Mouse (Mus musculus) E14TG2a.4 (cell line): ENCODE measurements around the gene Kif1a.

Experiments used
- H3K27me3 ChIP-seq: 2 replicates; pipeline ENCODE4 v1.6.1; 2014; ENCODE audit warnings: low read length, control low read depth; ENCODE audit not compliant: insufficient read depth
- H3K36me3 ChIP-seq: 2 replicates; pipeline ENCODE4 v1.6.1; 2014; ENCODE audit warnings: low read length, control low read depth; ENCODE audit not compliant: insufficient read depth
- H3K4me1 ChIP-seq: replicated peaks from 2 replicates; pipeline ENCODE4 v1.6.1; 2014; ENCODE audit warnings: low read depth, low read length, control low read depth
- H3K4me3 ChIP-seq: replicated peaks from 2 replicates; pipeline ENCODE4 v1.5.1; 2014; ENCODE audit warnings: mild to moderate bottlenecking, low read length
- H3K9me3 ChIP-seq: 2 replicates; pipeline ENCODE4 v1.6.1; 2014; ENCODE audit warnings: low read length, control low read depth
- CTCF ChIP-seq: conservative IDR thresholded peaks from 2 replicates; pipeline ENCODE4 v1.5.1; 2014; ENCODE audit warnings: low read length
- NANOG ChIP-seq: IDR thresholded peaks from 2 replicates; pipeline ENCODE4 v1.6.1; 2014; ENCODE audit warnings: borderline replicate concordance, low read length, mixed read lengths
- POU5F1 ChIP-seq: IDR thresholded peaks from 2 replicates; pipeline ENCODE4 v1.6.1; 2014; ENCODE audit warnings: low read length, borderline replicate concordance

Gene Kif1a

DNA sequence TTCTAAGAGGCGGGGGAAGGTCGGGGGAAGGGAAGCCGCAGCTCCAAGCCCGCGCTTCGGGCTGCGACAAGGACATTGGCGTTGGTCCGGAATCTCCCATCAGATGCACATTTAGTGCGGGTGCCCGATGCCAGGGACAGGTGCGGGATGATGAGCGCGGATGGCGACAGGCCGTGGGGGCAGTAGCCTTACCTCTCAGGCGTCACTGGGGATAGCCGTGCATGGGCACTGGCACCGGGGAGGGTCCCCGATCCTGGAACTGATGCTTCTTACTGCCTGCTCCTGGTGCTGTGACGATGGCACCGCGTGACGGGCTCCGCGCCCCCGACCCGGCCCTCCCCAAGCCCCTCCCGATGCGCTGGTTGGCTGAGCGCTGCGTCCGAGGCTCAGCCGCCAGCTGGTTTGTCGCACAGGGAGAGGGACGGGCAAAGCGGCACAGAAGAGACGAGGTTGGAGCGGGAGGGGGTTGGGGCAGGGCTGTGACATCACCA, at the start of gene Kif1a:
Kif1a (minus strand) TSS at position 381 of the 491 bp plus-strand sequence.
- H3K36me3 ChIP-seq = no peaks in the 10 kb centered on the region
- no peak for TF ChIP-seq NANOG
- no peak for TF ChIP-seq CTCF
- no peak for TF ChIP-seq POU5F1

DNA sequence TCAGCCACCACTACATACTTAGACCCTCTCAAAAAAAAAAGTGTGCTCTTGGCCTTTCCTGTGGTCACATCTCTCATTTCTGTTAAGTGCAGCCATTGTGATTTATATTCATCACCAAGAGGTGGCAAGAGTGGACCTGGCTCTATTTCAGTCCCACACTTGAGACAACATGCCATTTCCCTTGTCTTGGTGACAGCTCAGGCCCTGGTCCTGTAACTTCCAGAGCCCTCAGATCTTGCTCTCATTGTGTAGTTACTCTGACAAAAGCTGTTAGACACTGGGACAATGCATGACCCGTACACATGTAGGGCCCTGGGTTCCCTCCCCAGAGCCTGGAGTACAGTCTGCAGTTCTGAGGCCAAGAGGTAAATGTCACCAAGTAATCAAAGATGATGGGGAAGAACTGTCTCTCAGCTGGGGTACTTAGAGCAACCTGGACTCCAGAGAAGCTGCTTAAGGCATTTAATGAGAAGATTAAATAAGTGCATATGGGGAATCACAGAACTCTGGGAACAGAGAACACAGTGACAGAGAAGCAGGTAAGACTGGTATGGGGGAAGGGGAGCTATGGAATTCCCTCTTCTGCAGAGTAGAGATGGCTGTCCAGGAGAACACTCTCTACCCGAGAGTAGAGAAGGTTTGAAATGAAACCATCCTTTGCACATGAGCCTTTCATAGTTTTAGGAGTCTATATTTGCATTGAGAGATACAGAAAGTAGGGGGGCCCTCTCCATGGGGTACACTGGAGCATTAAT, 49.3 kb upstream of the Kif1a start:
- no peak for TF ChIP-seq NANOG
- no peak for TF ChIP-seq POU5F1
- no peak for TF ChIP-seq CTCF

More for the DNA sequence above, at the start of gene Kif1a:
- Histone ChIP-seq H3K4me3 (peak within 1 kb of the TSS; percentile 77), H3K9me3 (no peaks in the 10 kb centered on the region; the same call in 1 of the 2 replicates), H3K4me1 (peaks cover 31% of the 10 kb centered on the region), H3K27me3 (peaks cover 81% of the 10 kb centered on the region)

DNA sequence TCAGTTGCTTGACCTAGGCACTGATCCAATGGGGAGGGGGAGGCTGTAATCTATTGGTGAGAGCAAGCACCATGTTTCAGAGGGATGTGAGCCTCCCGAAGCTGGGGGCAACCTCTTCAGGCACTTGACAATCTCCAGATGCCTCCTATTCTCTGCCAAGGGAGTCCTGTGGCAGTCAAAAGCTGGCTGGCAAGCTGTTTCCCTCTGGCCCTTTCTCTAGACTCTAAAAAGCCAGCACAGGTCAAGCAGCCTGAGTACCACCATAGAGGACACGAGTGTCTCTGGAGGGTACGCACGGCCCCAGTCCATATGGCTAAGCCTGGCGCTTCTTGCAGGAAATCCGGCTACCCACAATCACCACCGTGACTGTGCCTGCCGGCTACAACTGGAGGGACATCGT, 42.4 kb upstream of the Kif1a start:
- TF ChIP-seq POU5F1 (no peak), CTCF (no peak), NANOG (no peak)
- no peak overlapping the region for H3K4me3 ChIP-seq
- H3K27me3 ChIP-seq = peaks cover 20% of the 10 kb centered on the region
- H3K4me1 ChIP-seq = no peaks in the 10 kb centered on the region
- no peaks in the 10 kb centered on the region for H3K36me3 ChIP-seq
- H3K9me3 ChIP-seq = no peaks in the 10 kb centered on the region

More for the DNA sequence above, 49.3 kb upstream of the Kif1a start:
- H3K9me3 ChIP-seq = no peaks in the 10 kb centered on the region
- peaks cover 13% of the 10 kb centered on the region; the same call in 1 of the 2 replicates for H3K27me3 ChIP-seq
- H3K4me3 ChIP-seq = no peak overlapping the region
- H3K4me1 ChIP-seq = peaks cover 6% of the 10 kb centered on the region; the same call in 1 of the 2 replicates
- H3K36me3 ChIP-seq = no peaks in the 10 kb centered on the region

GRCm38 (mm10) chr1:93142871-93143270, 41.1 kb upstream of the Kif1a start:
- H3K4me1 ChIP-seq = no peaks in the 10 kb centered on the region
- no peaks in the 10 kb centered on the region for H3K36me3 ChIP-seq
- H3K27me3 ChIP-seq = peaks cover 20% of the 10 kb centered on the region
- no peaks in the 10 kb centered on the region for H3K9me3 ChIP-seq
- no peak overlapping the region for H3K4me3 ChIP-seq
- TF ChIP-seq POU5F1 (no peak), CTCF (no peak), NANOG (no peak)

DNA sequence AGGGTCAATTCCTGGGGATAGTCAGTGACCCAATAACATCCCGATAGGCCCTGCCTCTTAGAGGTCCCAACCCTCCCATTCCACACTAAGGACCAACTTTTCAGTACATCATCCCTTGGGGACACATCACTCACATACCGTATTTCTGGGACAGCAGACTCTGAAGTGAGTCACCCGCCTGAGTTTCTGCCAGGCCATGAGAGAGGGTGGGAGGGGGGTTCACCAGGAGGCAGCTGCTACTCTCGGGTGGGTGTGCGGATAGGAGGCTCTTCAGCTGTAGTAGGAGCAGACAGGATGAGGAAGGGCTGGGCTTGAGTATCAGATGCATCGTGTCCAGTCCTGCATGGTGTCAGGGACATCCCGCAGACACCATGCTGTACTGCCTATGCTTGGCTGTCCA, 38.0 kb upstream of the Kif1a start:
- no peak for TF ChIP-seq POU5F1
- no peak for TF ChIP-seq NANOG
- TF ChIP-seq CTCF = no peak
- no peaks in the 10 kb centered on the region for H3K9me3 ChIP-seq
- H3K36me3 ChIP-seq = no peaks in the 10 kb centered on the region
- peaks cover 17% of the 10 kb centered on the region for H3K27me3 ChIP-seq
- H3K4me3 ChIP-seq = no peak overlapping the region
- no peaks in the 10 kb centered on the region; the same call in 1 of the 2 replicates for H3K4me1 ChIP-seq

DNA sequence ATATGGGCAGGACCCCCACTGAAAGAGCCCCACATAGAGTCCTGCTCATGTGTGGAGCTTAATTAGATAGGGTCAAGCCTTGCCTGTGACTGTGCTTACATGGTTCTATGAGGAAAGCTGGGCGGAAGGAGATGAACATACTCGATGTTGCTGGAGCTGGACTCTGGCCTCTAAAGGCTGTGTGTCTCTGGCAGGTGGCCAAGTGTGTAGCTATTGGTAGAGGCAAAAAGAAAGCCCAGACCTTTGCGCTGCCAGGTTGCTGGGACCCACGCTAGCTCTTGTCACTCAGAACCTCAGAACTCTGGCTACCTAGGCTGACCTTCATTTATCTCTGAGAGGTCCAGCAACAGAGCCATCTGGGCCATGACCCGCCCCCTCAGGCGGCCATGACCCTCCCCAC, 36.8 kb upstream of the Kif1a start:
- H3K27me3 ChIP-seq = 0 out of 2 replicates have a peak, but pooled peaks cover 10% of the 10 kb centered on the region
- no peak overlapping the region for H3K4me3 ChIP-seq
- H3K4me1 ChIP-seq = no peaks in the 10 kb centered on the region; the same call in 1 of the 2 replicates
- TF ChIP-seq CTCF = no peak
- TF ChIP-seq POU5F1 = no peak
- no peak for TF ChIP-seq NANOG
- H3K36me3 ChIP-seq = no peaks in the 10 kb centered on the region
- no peaks in the 10 kb centered on the region for H3K9me3 ChIP-seq

- 0 out of 2 replicates have a peak, but pooled peaks cover 4% of the 10 kb centered on the region for H3K27me3 ChIP-seq
- TF ChIP-seq CTCF (no peak), POU5F1 (no peak), NANOG (no peak)
- H3K9me3 ChIP-seq = no peaks in the 10 kb centered on the region
- H3K4me3 ChIP-seq = peak within 1 kb of the TSS; percentile 45
- no peaks in the 10 kb centered on the region; the same call in 1 of the 2 replicates for H3K4me1 ChIP-seq
- no peaks in the 10 kb centered on the region for H3K36me3 ChIP-seq
These were observed 33.3 kb upstream of the Kif1a start, which contains the start of gene Agxt for GRCm38 (mm10) chr1:93135036-93135526. Agxt (plus strand) TSS chr1:93135240.

DNA sequence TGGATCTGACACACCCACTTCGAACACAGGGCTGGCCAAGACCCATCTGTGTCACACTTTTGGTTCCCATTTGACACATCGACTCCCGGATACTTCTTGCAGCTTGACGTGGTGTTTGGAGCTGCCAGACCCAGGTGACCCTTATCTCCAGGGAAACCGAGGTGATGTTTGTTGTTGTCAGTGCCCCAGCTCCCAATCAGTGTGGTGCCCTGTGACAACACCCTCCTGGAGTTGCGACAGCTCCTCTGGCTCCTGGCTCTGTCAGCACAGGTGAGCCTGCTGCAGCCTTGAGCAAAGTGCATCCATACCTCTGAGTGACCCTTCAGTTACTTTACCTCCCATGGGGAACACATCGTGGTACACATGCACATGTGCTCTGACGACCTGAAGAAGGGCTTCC, 30.9 kb upstream of the Kif1a start:
- Histone ChIP-seq H3K4me1 (no peaks in the 10 kb centered on the region; the same call in 1 of the 2 replicates), H3K9me3 (no peaks in the 10 kb centered on the region), H3K27me3 (0 out of 2 replicates have a peak, but pooled peaks cover 4% of the 10 kb centered on the region), H3K36me3 (no peaks in the 10 kb centered on the region), H3K4me3 (no peak overlapping the region)
- TF ChIP-seq CTCF (no peak), POU5F1 (no peak), NANOG (no peak)
